Mouse (Mus musculus) cerebellum, postnatal 14 days (tissue): ENCODE data around the gene P2rx3.

Source experiments
- DNase-seq, 2 experiments: peaks; one replicate each; pipeline ENCODE4 v3.0.0; 2021; ENCODE audit warnings: mixed read lengths in 2 of 2

The P2rx3 gene

DNA sequence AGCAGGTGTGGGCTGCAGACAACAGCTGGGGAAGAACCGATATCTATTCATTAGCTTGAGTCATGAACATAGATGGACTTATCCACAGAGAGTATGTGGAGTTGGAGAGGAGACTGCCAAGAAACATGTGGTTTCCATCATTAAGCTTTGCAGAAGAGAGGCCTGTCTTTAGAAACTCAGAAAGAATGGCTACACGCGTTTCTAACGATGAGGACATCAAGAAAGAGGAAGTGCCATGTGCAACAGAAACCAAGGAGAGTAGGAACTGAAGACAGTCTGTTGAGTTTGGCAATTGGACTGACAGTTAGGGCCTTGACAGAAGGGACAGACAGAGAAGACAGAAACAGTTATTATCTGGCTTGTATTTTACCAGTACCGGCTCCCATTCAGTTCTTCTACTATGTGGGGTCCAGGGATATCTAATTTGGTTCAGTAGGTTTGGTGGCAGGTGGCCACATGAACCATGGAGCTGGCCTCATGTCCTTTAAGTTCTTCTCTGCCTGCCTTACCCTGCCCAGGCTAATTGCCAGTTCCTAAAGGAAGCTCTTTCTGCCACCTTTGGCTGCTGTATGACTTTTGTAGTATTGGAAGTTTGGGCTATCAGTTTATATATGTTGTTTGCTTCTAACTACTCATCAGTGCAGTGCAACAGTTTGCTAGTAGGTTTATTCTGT is 69.8 kb downstream of the P2rx3 start:
- DNase-seq = no peak

DNA sequence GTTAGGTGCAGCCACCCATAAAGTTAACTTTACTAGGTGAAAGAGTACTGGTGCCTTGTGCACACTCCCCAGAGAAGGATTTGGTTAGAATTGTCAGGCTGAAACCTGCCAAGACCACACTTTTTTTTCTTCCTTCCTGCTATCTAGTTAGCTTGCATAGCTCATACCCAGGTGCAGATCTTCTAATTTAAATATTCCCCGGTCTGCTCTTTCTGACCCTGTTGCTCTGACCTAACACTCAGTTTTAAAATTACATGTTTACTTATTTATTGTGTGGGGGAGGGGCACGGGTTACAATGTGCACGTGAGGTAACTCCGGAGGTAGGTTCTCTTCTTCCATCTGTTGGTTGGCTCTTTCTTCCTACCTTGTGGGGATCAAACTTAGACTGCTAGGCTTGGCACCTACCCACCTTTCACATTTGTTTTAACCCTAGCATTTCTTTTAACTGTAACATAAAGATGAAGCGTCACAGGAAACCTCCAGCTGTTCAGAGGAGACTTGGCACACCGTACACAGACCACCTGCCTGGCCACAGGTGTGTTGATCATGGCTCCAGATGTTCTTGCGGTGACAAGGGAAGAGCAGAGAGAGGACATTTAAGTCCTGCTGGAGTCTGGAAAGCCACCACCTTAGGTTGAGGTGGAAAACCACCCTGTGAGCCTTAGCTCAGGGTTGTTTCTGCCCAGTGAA is 73.0 kb downstream of the P2rx3 start:
- DNase-seq = no peak

DNA sequence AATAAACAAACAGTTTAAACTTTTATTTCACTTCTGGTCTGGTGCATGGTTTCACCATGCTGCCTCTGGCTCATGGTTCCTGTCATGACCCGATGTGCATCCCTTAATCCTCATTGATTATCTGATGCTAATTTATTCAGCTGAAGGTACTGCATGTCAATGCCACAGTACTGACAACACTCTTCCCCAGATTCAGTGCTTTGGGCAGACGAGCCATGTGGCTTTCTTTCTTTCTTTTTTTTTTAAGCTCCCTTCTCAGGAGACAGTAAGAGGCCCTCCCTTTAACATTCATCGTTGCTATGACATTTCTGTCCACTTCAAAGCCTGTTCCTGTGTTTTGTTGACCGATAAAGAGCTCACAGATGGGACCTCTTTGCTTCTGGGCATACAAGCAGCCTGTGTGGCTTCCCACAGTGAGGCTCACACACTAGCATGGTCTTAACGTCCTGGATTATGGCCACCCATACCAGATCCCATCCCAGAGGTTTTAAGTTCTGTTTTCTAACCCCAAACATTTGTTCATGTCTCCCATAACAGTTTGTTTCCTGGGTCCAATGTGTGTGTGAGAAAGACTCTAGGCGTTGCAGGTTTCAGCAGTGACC is 74.3 kb downstream of the P2rx3 start:
- DNase-seq = no peak

DNA sequence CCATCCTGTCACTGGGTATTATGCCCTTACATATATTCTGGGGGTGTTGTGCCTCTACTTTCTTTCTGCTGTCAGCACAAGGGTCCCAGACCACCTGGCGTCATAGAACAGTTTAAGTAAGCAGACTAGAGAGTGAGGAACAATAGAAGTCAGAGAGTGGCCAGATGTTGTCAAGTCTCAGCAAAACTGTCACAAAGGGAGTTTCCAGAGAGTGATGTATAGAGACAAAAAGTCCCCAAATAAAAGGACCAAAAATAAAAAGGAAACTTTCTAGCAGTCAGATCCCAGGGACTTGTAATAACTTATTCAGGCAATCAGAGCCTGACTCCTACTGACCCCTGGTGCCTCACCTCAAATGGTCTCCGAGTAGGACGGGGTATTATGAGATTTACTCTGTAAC is 75.4 kb downstream of the P2rx3 start:
- no peak for DNase-seq

DNA sequence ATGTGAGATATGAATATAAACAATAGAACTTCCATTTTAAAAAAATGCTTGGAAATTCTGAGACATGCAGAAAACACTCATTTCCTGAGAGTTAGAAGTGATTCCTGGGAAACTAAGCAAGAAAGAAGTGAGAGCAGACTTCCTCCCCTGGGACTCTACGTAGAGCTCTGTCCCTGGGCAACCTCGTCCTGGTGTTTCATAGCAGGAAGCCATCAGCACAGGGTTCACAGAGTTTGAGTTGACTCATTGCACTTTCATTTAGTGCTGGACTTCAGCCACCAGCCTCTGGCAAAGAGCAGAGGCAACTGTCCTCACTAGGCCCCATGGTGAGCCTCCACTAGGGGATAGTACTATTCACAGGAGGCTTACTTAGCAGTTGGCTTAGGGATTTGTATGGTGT is 76.0 kb downstream of the P2rx3 start:
- no peak for DNase-seq

DNA sequence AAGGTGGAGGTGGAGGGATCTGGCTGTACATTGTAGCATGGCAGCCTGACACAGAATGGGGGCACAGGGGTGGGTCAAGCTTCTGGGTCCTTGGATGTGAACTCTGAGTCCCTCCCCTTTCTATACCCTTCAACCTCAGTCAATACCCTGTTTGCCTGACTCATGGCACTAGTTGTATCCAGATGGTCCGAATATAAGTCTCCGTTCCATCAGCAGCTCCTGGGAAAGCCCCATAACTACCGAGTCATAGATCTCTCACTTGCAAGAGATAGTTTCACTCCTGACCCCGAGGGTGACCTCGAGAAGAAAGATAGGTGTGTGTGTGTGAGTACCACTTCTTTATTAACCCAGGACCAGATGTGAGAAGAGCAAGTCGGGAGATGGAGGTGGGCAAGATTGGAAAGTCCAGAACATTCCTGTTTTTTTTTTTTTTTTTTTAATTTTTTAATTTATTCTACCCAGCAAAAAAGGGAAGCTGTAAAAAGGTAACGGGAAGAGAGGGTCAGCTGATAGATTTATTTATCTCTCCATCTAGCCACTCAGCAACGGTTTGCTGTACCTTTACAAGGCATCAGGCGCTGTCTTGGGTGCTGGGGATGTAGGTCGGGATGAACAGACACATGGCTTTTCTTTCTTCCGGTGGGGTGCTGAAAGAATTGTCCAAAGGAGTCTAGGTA is 78.5 kb downstream of the P2rx3 start:
- no peak for DNase-seq

DNA sequence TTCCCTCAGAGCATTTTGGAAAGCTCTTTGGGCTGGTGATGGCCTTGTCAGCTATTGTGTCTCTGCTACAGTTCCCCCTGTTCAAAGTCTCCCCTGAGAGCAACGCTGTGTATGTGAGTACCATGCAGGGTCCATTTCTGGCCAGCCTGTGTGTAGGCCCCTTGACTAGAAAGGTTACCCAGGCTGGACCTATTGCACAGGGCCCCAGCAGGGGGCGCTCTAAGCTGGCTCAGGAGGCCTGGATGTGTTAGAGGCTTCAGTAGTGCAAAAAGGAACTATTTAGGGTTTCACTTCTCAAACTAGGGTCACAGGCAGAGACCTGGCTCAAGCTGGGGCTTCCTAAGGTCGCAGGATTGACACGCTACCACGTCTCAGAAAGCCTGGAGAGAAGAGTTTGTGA is 81.0 kb downstream of the P2rx3 start:
- DNase-seq = peak; percentile 41 to 44

DNA sequence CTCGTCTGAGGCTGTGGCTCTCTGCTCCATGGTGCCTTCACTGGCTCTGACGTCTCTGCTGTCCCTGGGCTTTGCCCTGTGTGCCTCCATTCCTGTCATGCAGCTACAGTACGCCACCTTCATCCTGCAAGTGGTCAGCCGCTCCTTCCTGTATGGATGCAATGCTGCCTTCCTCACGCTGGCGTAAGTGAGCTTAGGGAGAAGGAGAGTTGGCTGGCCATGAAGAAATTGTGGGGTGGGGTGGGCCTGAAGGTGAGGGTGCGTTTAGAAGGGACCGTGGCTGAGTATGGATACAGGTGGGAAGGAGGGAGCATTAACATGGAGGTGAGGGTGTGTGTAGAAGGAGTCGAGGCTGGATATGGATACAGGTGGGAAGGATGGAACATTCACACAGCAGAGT is 81.8 kb downstream of the P2rx3 start:
- no peak for DNase-seq

DNA sequence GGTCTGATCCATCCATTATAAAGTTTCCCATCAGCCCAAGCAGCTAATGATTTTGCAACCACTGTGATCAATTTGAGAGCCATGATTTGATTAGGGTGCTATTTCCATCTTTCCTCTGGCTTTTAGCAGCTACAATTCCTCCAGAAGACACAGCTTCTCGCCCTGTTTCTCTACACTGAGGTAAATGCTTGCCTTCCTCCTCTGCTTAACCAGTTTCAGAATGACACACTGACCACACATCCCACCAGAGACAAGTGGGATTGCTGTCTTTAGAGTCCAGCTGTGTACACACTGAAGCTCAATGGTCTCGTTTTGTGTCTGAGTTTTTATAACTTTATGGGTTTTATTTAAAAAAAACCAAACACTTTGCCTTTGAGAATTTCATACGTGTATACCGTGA is 84.6 kb downstream of the P2rx3 start:
- no peak for DNase-seq

DNA sequence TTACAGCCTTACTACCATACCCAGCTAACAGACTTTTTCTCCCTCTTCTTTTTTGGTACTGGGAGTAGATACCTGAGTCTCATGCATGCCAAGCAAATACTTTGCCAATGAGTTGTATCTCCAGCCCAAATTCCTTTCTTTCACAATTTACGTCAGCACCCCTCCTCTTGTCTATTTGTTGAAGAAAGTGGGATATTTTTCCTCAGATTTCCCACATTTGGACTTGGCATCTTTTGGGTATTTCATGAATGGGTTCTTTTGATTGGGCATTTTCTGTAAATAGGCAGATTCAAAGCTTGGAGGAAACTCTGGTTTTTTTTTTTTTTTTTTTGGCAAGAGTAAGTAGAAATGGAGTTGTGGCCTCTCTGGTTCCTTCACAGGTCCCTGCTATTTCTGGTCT is 85.0 kb downstream of the P2rx3 start:
- DNase-seq = no peak

DNA sequence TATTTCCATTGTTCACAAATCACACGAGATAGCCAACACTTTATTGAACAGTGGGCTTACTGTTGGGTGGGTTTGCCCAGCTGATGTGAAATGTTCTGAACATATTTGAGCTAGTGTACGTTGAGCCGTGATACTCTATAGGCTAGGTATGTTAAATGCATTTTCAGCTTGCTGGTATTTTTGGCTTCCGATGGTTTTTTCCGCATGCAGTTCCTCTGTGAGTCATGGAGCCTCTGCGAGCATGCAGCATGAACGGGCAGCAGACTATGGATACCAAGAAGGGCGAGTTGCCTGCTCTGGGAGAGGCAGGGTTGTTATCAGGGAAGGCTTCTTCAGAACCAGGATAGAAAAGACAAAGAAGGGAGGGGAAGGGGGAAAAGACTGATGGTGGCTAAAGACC is 86.2 kb downstream of the P2rx3 start:
- DNase-seq = no peak

DNA sequence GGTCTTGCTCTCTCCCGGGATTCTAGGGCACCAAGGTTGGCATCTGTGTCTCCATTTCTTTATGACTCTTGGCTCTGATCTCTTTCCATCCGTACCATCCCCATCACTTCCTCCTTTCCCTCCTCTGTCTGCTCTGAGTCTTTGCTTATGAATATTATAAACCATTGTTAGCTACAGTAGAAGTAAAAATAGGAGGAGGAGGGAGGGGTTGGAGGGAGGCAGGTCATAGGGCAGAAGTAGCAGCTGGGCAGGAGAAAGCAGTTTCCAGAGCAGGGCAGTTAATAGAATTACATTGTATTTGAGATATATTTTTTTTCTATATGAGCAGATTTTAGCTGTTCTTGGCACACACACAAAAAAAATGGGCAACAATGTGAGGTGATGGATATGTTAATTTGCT is 88.5 kb downstream of the P2rx3 start:
- DNase-seq = no peak
